Mouse (Mus musculus): ENCODE results near the gene Dennd6b. TPM values are rescaled to one million over a fixed set of nuclear protein-coding genes. Genes with fewer than 3 reads are reported as not detected.

The Dennd6b gene
- polyA plus RNA-seq, 1 experiment = 6.6 TPM

GRCm38 (mm10) chr15:89147456-89147855, 48.8 kb downstream of the Dennd6b start:
- Histone ChIP-seq H3K4me2 (ENCODE audit: low read depth) (no peak overlapping the region), H3K79me2 (ENCODE audit: control insufficient read depth, insufficient read depth) (no peaks in the 10 kb centered on the region), H3K36me3 (ENCODE audit: control insufficient read depth, insufficient read depth) (no peaks in the 10 kb centered on the region), H3ac (ENCODE audit: control insufficient read depth, insufficient read length) (no peak overlapping the region), H3K4me3 (no peak overlapping the region), H3K27me3 (ENCODE audit: control insufficient read depth, insufficient read depth, insufficient read length) (no peaks in the 10 kb centered on the region)
- TF ChIP-seq MYOG (IDR thresholded peaks at IDR 0.05; ENCODE audit: control insufficient read depth in 1 of 3, insufficient read depth in 1 of 3, insufficient read length in 2 of 3, low read depth in 2 of 3) (no peak), MYOD1 (IDR thresholded peaks at IDR 0.05; ENCODE audit: control insufficient read depth in 1 of 3, insufficient read length in 2 of 3, low read depth in 2 of 3) (no peak), POLR2AphosphoS2 (IDR thresholded peaks at IDR 0.05; ENCODE audit: insufficient read length, low read depth) (no peak), USF1 (IDR thresholded peaks at IDR 0.05; ENCODE audit: low read depth) (no peak), CEBPB (IDR thresholded peaks at IDR 0.05; ENCODE audit: insufficient read depth, poor library complexity, severe bottlenecking) (no peak), SRF (IDR thresholded peaks at IDR 0.05; ENCODE audit: control insufficient read depth, insufficient read length, low read depth) (no peak), E2F4 (IDR thresholded peaks at IDR 0.05; ENCODE audit: insufficient read depth) (no peak), MAX (IDR thresholded peaks at IDR 0.05; ENCODE audit: low read depth) (no peak), POLR2A (IDR thresholded peaks at IDR 0.05; ENCODE audit: insufficient read length, low read depth) (no peak), TCF3 (IDR thresholded peaks at IDR 0.05; ENCODE audit: insufficient read length, low read depth) (no peak), REST (IDR thresholded peaks at IDR 0.05; ENCODE audit: insufficient read depth, insufficient read length) (no peak), TCF12 (IDR thresholded peaks at IDR 0.05; ENCODE audit: insufficient read depth, poor library complexity, severe bottlenecking) (no peak)

- Histone ChIP-seq H3ac (ENCODE audit: control insufficient read depth, insufficient read length) (no peak overlapping the region), H3K4me3 (no peak overlapping the region), H3K4me2 (ENCODE audit: low read depth) (no peak overlapping the region), H3K27me3 (ENCODE audit: control insufficient read depth, insufficient read depth, insufficient read length) (no peaks in the 10 kb centered on the region), H3K79me2 (ENCODE audit: control insufficient read depth, insufficient read depth) (no peaks in the 10 kb centered on the region), H3K36me3 (ENCODE audit: control insufficient read depth, insufficient read depth) (no peaks in the 10 kb centered on the region)
- no peak for TF ChIP-seq E2F4 (IDR thresholded peaks at IDR 0.05; ENCODE audit: insufficient read depth)
- no peak for TF ChIP-seq MYOD1 (IDR thresholded peaks at IDR 0.05; ENCODE audit: control insufficient read depth in 1 of 3, insufficient read length in 2 of 3, low read depth in 2 of 3)
- no peak for TF ChIP-seq TCF12 (IDR thresholded peaks at IDR 0.05; ENCODE audit: insufficient read depth, poor library complexity, severe bottlenecking)
- TF ChIP-seq MYOG (IDR thresholded peaks at IDR 0.05; ENCODE audit: control insufficient read depth in 1 of 3, insufficient read depth in 1 of 3, insufficient read length in 2 of 3, low read depth in 2 of 3) = no peak
- no peak for TF ChIP-seq CEBPB (IDR thresholded peaks at IDR 0.05; ENCODE audit: insufficient read depth, poor library complexity, severe bottlenecking)
- no peak for TF ChIP-seq SRF (IDR thresholded peaks at IDR 0.05; ENCODE audit: control insufficient read depth, insufficient read length, low read depth)
- TF ChIP-seq REST (IDR thresholded peaks at IDR 0.05; ENCODE audit: insufficient read depth, insufficient read length) = no peak
- no peak for TF ChIP-seq USF1 (IDR thresholded peaks at IDR 0.05; ENCODE audit: low read depth)
- no peak for TF ChIP-seq MAX (IDR thresholded peaks at IDR 0.05; ENCODE audit: low read depth)
- TF ChIP-seq TCF3 (IDR thresholded peaks at IDR 0.05; ENCODE audit: insufficient read length, low read depth) = no peak
Observed at GRCm38 (mm10) chr15:89147024-89147423, 49.3 kb downstream of the Dennd6b start.

DNA sequence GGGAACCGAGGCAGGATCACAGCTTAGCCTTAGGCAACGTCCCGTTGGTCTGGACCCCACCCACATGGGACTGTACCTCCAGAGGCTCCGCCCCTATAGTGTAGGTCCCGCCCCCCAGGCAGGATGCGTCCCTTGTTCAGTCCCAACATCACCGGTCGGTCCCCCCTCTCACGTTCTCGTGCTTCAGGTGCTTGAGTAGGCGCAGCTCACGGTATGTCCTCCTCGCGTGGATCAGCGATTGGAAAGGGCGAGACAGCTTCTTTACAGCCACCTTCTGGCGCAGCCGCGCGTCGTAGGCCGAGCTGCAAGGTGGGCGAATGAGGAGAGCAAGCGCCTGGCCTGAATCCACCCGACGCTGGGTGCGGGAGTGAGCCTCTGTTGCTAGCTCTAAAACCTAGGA, 49.8 kb downstream of the Dennd6b start:
- Histone ChIP-seq H3ac (ENCODE audit: control insufficient read depth, insufficient read length) (no peak overlapping the region), H3K4me2 (ENCODE audit: low read depth) (no peak overlapping the region), H3K79me2 (ENCODE audit: control insufficient read depth, insufficient read depth) (no peaks in the 10 kb centered on the region), H3K36me3 (ENCODE audit: control insufficient read depth, insufficient read depth) (no peaks in the 10 kb centered on the region), H3K4me3 (no peak overlapping the region), H3K27me3 (ENCODE audit: control insufficient read depth, insufficient read depth, insufficient read length) (no peaks in the 10 kb centered on the region)
- TF ChIP-seq SRF (IDR thresholded peaks at IDR 0.05; ENCODE audit: control insufficient read depth, insufficient read length, low read depth) (no peak), POLR2AphosphoS2 (IDR thresholded peaks at IDR 0.05; ENCODE audit: insufficient read length, low read depth) (no peak), USF1 (IDR thresholded peaks at IDR 0.05; ENCODE audit: low read depth) (no peak), MAX (IDR thresholded peaks at IDR 0.05; ENCODE audit: low read depth) (no peak), E2F4 (IDR thresholded peaks at IDR 0.05; ENCODE audit: insufficient read depth) (no peak), CEBPB (IDR thresholded peaks at IDR 0.05; ENCODE audit: insufficient read depth, poor library complexity, severe bottlenecking) (no peak), MYOD1 (IDR thresholded peaks at IDR 0.05; ENCODE audit: control insufficient read depth in 1 of 3, insufficient read length in 2 of 3, low read depth in 2 of 3) (no peak), TCF3 (IDR thresholded peaks at IDR 0.05; ENCODE audit: insufficient read length, low read depth) (no peak), TCF12 (IDR thresholded peaks at IDR 0.05; ENCODE audit: insufficient read depth, poor library complexity, severe bottlenecking) (no peak), POLR2A (IDR thresholded peaks at IDR 0.05; ENCODE audit: insufficient read length, low read depth) (no peak), MYOG (IDR thresholded peaks at IDR 0.05; ENCODE audit: control insufficient read depth in 1 of 3, insufficient read depth in 1 of 3, insufficient read length in 2 of 3, low read depth in 2 of 3) (no peak)

DNA sequence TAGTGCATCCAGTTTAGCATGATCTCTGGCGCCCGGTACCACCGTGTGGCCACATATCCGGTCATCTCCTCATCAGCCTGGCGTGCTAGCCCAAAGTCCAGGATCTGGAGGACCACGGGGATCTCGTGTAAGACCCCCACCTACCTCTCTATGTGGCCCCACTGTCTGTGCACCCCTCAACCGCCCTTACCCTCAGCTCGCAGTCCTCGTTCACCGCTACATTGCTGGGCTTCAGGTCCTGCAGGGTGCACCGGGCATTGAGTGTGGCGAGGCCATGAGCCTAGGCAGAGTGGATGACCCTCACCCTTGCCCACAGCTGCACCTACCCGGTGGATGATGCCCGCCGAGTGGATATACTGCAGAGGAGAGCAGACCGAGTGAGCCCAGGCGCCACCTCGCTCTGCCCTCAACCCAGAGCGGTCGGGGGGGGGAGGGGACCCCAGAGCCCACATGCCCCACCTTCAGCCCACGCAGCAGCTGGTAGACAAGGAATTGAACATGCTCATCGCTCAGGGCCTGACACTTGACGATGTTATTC, 50.4 kb downstream of the Dennd6b start:
- H3K79me2 ChIP-seq (ENCODE audit: control insufficient read depth, insufficient read depth) = no peaks in the 10 kb centered on the region
- no peak overlapping the region for H3ac ChIP-seq (ENCODE audit: control insufficient read depth, insufficient read length)
- no peak overlapping the region for H3K4me3 ChIP-seq
- H3K27me3 ChIP-seq (ENCODE audit: control insufficient read depth, insufficient read depth, insufficient read length) = no peaks in the 10 kb centered on the region
- TF ChIP-seq CEBPB (IDR thresholded peaks at IDR 0.05; ENCODE audit: insufficient read depth, poor library complexity, severe bottlenecking) (no peak), USF1 (IDR thresholded peaks at IDR 0.05; ENCODE audit: low read depth) (no peak), POLR2A (IDR thresholded peaks at IDR 0.05; ENCODE audit: insufficient read length, low read depth) (no peak), REST (IDR thresholded peaks at IDR 0.05; ENCODE audit: insufficient read depth, insufficient read length) (no peak), MAX (IDR thresholded peaks at IDR 0.05; ENCODE audit: low read depth) (no peak), MYOG (IDR thresholded peaks at IDR 0.05; ENCODE audit: control insufficient read depth in 1 of 3, insufficient read depth in 1 of 3, insufficient read length in 2 of 3, low read depth in 2 of 3) (no peak), E2F4 (IDR thresholded peaks at IDR 0.05; ENCODE audit: insufficient read depth) (no peak), MYOD1 (IDR thresholded peaks at IDR 0.05; ENCODE audit: control insufficient read depth in 1 of 3, insufficient read length in 2 of 3, low read depth in 2 of 3) (no peak), TCF12 (IDR thresholded peaks at IDR 0.05; ENCODE audit: insufficient read depth, poor library complexity, severe bottlenecking) (no peak), TCF3 (IDR thresholded peaks at IDR 0.05; ENCODE audit: insufficient read length, low read depth) (no peak), SRF (IDR thresholded peaks at IDR 0.05; ENCODE audit: control insufficient read depth, insufficient read length, low read depth) (no peak), POLR2AphosphoS2 (IDR thresholded peaks at IDR 0.05; ENCODE audit: insufficient read length, low read depth) (no peak)
- H3K36me3 ChIP-seq (ENCODE audit: control insufficient read depth, insufficient read depth) = no peaks in the 10 kb centered on the region
- no peak overlapping the region for H3K4me2 ChIP-seq (ENCODE audit: low read depth)
